Mouse (Mus musculus) CH12.LX (cell line): ENCODE results near the gene Hes2.

Experiments
- BHLHE40 ChIP-seq: IDR thresholded peaks from 2 replicates; pipeline ENCODE4 v1.6.1; 2011; ENCODE audit warnings: mild to moderate bottlenecking, low read depth, low read length, improper control_type of control experiment
- CHD1 ChIP-seq: IDR thresholded peaks from 2 replicates; pipeline ENCODE4 v1.6.1; 2012; ENCODE audit warnings: low read depth, low read length, improper control_type of control experiment, inconsistent platforms
- CHD2 ChIP-seq: IDR thresholded peaks from 2 replicates; pipeline ENCODE4 v1.6.1; 2011; ENCODE audit warnings: low read length, improper control_type of control experiment
- CTCF ChIP-seq, 2 experiments: IDR thresholded peaks in 1 of 2; conservative IDR thresholded peaks in 1 of 2; 2 replicates each; pipeline ENCODE4 v1.5.1; 2011 to 2012; ENCODE audit warnings: low read depth in 2 of 2, low read length in 2 of 2, improper control_type of control experiment in 1 of 2, inconsistent platforms in 1 of 2, mild to moderate bottlenecking in 1 of 2, moderate library complexity in 1 of 2
- E2F4 ChIP-seq: IDR thresholded peaks from 2 replicates; pipeline ENCODE4 v1.6.1; 2011; ENCODE audit warnings: low read depth, low read length, improper control_type of control experiment; ENCODE audit not compliant: insufficient replicate concordance
- EP300 ChIP-seq: IDR thresholded peaks from 2 replicates; pipeline ENCODE4 v1.6.1; 2011; ENCODE audit warnings: low read length, improper control_type of control experiment
- JUND ChIP-seq: conservative IDR thresholded peaks from 2 replicates; pipeline ENCODE4 v1.6.1; 2011; ENCODE audit warnings: low read depth, low read length, improper control_type of control experiment
- MEF2A ChIP-seq: IDR thresholded peaks from 2 replicates; pipeline ENCODE4 v1.6.1; 2014; ENCODE audit warnings: low read depth, mild to moderate bottlenecking, inconsistent platforms, low read length, improper control_type of control experiment, borderline replicate concordance
- POLR2A ChIP-seq: IDR thresholded peaks from 2 replicates; pipeline ENCODE4 v1.6.1; 2011; ENCODE audit warnings: low read depth, mild to moderate bottlenecking, improper control_type of control experiment, low read length
- TCF12 ChIP-seq: IDR thresholded peaks from 2 replicates; pipeline ENCODE4 v1.6.1; 2014; ENCODE audit warnings: low read depth, mild to moderate bottlenecking, inconsistent platforms, low read length, improper control_type of control experiment
- ZMIZ1 ChIP-seq: IDR thresholded peaks from 2 replicates; pipeline ENCODE4 v1.6.1; 2012; ENCODE audit warnings: low read depth, mild to moderate bottlenecking, inconsistent platforms, low read length, improper control_type of control experiment

DNA sequence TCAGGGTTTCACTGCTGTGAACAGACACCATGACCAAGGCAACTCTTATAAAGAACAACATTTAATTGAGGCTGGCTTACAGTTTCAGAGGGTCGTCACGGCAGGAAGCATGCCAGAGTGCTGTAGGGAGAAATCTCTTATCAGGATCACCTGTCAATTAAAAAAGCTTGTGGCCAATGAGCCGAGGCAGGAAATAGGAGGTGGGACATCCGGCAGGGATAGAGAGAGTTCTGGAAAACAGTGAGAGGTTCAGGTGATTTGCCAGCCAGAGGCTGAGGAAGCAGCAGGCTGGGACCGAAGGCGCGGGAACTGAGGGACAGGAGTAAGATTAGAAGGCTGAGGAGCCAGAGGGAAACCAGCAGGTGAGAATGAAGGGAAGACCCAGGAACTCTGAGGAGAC lies 10.4 kb downstream of the Hes2 start:
- TF ChIP-seq E2F4, result no peak
- TF ChIP-seq TCF12, result no peak
- no peak for TF ChIP-seq ZMIZ1
- no peak for TF ChIP-seq CTCF (conservative IDR thresholded peaks at IDR 0.05 in 1 of 2, IDR thresholded peaks at IDR 0.05 in 1 of 2; ENCODE audit: low read depth in 2 of 2, low read length in 2 of 2)
- no peak for TF ChIP-seq BHLHE40
- no peak for TF ChIP-seq POLR2A
- TF ChIP-seq EP300, result no peak
- no peak for TF ChIP-seq CHD2
- no peak for TF ChIP-seq JUND
- TF ChIP-seq CHD1, result no peak
- no peak for TF ChIP-seq MEF2A
